18 mouse cellular contexts compared by ENCODE assay signal in genomic region chr3:55012536-55012935, GRCm38 (mm10). TPM values are rescaled to one million over a fixed set of nuclear protein-coding genes. Genes with fewer than 3 reads are reported as not detected.
A peak's percentile ranks its signal among the peaks of the same experiment; 100 is the strongest.
DNase-seq lines count a peak whose midpoint lies in the region.
"Had no signal": no experiment of that assay in that cellular context is flagged by ENCODE, and none has a peak within 500 bp of the region (broad histone marks: within the 10 kb centered on the region; RNA-seq: fewer than 3 reads in every experiment).

No protein-coding gene starts in this region.

- DNase-seq in frontal cortex, adult 2 months (ENCODE audit: extremely low spot score in 1 of 2, low spot score in 1 of 2): peak; percentile 25 to 55
- DNase-seq in frontal cortex, postnatal 14 days (ENCODE audit: low spot score in 2 of 2): no peak
- DNase-seq in left cerebral cortex, postnatal 25 days (ENCODE audit: low spot score in 2 of 2): peak; percentile 36 to 75
- no peak for DNase-seq in left cerebral cortex, postnatal 36 days (ENCODE audit: low spot score in 2 of 2)
- DNase-seq in brain, adult 2 months (ENCODE audit: low read depth, low spot score): peak; percentile 54
- peak; percentile 43 for DNase-seq in telencephalon, adult 2 months (ENCODE audit: low read depth, low spot score)
- DNase-seq: adrenal gland, postnatal 14 days; cerebellum, adult 18-20 months; cerebellum, adult 9-11 months; cerebellum, postnatal 36 days; gastrocnemius, postnatal 36 days; heart, adult 18-20 months; heart, postnatal 10 days had no signal

- intact Hi-C loops in left cerebral cortex, postnatal 25 days (cut with DNase I): no loop called here
- intact Hi-C loops in left cerebral cortex, postnatal 36 days (cut with DNase I): no loop called here

RNA-seq across cellular contexts. Expression of gene Ccna1, which starts 42.8 kb away (rescaled TPM):
- polyA plus RNA-seq in frontal cortex, adult 2 months (2012; rRNA removed): 1.2 and 1.4 TPM in 2 replicates
- 1 to 10 TPM; 1.7 to 2.0 TPM for total RNA-seq in left cerebral cortex, postnatal 25 days (2021)
- total RNA-seq in left cerebral cortex, postnatal 36 days (2021): 1 to 10 TPM; 1.7 to 1.9 TPM
- total RNA-seq: adrenal gland, adult 18-20 months; CH12.LX; gastrocnemius, adult 8-10 months; gastrocnemius, postnatal 36 days; heart, adult 18-20 months; hematopoietic stem cell, adult 5-6 weeks had no signal
- polyA plus RNA-seq: activated CD4-positive, CD25-positive, alpha-beta regulatory T cell, adult 4 months had no signal

Comparison
In these comparisons a context has a peak if more than half of its experiments do, and no peak if none do; other contexts are left out.
1. DNase-seq: peak in frontal cortex, adult 2 months (2 of 2), left cerebral cortex, postnatal 25 days (2 of 2), brain, adult 2 months (single experiment) and telencephalon, adult 2 months (single experiment); none in frontal cortex, postnatal 14 days (0 of 2) and left cerebral cortex, postnatal 36 days (0 of 2).